Mouse (Mus musculus): Measurements from ENCODE around the gene Glt8d2. TPM values are rescaled to one million over a fixed set of nuclear protein-coding genes. Genes with fewer than 3 reads are reported as not detected.
A peak's percentile ranks its signal among the peaks of the same experiment; 100 is the strongest.

Gene Glt8d2
- total and polyA plus RNA-seq, 2 experiments from 2014 or later = 2.8 to 6.6 TPM

DNA sequence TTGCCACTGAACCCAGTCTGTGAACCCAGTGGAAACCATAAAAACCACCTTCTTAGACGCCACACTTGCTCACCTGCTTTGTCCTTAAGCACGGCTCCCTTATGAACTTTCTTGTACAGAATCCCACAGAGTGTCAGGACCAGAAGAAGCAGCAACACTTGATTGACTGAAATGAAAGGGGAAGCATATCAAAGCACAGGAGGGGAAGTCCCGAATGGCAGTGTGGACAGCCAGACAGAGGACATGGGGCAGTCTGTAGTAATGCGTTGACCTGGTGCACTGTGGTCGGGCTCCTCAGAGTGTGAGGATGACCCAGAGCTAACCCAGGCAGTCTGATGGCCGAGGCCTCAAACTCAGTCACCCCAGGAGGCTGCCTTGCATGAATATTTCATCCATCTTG is 20.2 kb downstream of the Glt8d2 start:
- no peak for DNase-seq (ENCODE audit: low spot score)
- WGBS = 67% methylated on average over 6 of the region's 6 CpGs
- Histone ChIP-seq H3K27ac (ENCODE audit: low read depth) (no peak overlapping the region), H3K9ac (replicated peaks; ENCODE audit: low read depth, low read length) (no peak overlapping the region), H3K36me3 (replicated peaks; ENCODE audit: control insufficient read depth, insufficient read depth, low read length) (no peaks in the 10 kb centered on the region), H3K4me2 (ENCODE audit: low read depth, low read length) (no peak overlapping the region), H3K4me3 (ENCODE audit: low read depth, low read length) (no peak overlapping the region), H3K4me1 (ENCODE audit: control insufficient read depth, insufficient read depth) (peaks cover 5% of the 10 kb centered on the region; the same call in 1 of the 2 replicates), H3K27me3 (ENCODE audit: control insufficient read depth, insufficient read depth, low read length) (no peaks in the 10 kb centered on the region), H3K9me3 (replicated peaks; ENCODE audit: control insufficient read depth, low read length) (no peaks in the 10 kb centered on the region)
- TF ChIP-seq CTCF (IDR thresholded peaks at IDR 0.05; ENCODE audit: low read depth) = no peak
- TF ChIP-seq EP300 (IDR thresholded peaks at IDR 0.05; ENCODE audit: low read depth) = no peak
- ATAC-seq (ENCODE audit: insufficient read depth, low read depth) = no peak

DNA sequence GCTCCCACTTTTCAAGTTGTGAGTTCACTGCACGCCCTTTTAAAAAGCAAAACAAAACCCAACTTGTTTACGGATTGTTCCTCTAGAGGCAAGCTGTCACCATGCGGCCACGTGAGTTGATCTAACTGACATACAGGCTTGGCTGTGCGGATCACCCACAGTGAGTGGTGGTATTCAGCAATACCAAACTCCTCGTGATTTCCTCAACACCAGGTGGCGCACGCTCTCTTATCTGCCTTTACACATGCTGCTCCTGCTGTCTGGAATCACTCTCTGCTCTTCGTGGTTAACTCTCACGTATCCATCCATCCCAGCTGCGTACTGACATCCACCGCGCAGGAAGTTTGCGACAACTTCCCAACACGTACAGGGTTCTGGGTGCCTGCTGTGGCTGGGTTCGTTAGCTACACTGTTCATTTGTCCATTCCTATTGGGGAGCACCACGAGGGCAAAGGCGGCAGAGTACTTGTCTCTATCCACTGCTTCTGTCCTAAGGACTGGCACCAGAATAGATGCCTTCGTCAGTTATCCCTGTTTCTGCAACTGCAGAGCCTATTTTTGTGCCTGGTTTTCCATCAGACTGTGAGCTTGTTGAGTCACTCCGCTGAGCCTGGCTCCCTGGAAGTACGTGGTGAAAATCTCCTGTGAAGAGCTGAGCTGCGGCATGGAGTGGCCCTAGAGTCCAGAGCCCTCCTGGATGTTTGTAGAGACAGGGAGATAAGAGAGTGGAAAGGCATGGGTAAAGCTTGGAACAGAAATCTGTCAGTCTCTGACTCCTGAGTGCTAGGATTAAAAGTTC is 23.8 kb downstream of the Glt8d2 start:
- peak overlapping the region; percentile 50 for H3K4me2 ChIP-seq (ENCODE audit: low read depth, low read length)
- no peak overlapping the region for H3K27ac ChIP-seq (ENCODE audit: low read depth)
- 8% methylated on average over 22 of the region's 22 CpGs for WGBS
- H3K9me3 ChIP-seq (replicated peaks; ENCODE audit: control insufficient read depth, low read length) = no peaks in the 10 kb centered on the region
- TF ChIP-seq EP300 (IDR thresholded peaks at IDR 0.05; ENCODE audit: low read depth) (no peak), CTCF (IDR thresholded peaks at IDR 0.05; ENCODE audit: low read depth) (peak; percentile 89)
- no peaks in the 10 kb centered on the region for H3K27me3 ChIP-seq (ENCODE audit: control insufficient read depth, insufficient read depth, low read length)
- no peak overlapping the region for H3K9ac ChIP-seq (replicated peaks; ENCODE audit: low read depth, low read length)
- H3K4me3 ChIP-seq (ENCODE audit: low read depth, low read length) = peak overlapping the region; percentile 24
- ATAC-seq (ENCODE audit: insufficient read depth, low read depth) (peak; percentile 92), DNase-seq (ENCODE audit: low spot score) (peak; percentile 91)
- peaks cover 5% of the 10 kb centered on the region; the same call in 1 of the 2 replicates for H3K4me1 ChIP-seq (ENCODE audit: control insufficient read depth, insufficient read depth)
- no peaks in the 10 kb centered on the region for H3K36me3 ChIP-seq (replicated peaks; ENCODE audit: control insufficient read depth, insufficient read depth, low read length)

DNA sequence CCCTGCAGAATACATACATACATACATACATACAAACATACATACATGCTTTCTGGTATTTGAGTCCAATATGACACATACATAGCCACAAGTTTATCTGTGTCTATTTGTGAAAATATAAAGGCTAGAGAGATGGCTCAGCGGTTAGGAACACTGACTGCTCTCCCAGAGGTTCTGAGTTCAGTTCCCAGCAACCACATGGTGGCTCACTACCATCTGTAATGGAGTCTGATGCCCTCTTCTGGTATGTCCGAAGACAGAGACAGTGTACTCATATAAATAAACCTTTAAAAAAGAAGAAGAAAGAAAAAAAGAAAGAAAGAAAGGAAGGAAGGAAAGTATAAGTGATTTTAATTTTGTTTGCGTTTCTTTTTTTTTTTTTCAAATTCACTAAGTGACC is 24.5 kb downstream of the Glt8d2 start:
- ATAC-seq (ENCODE audit: insufficient read depth, low read depth) (no peak), DNase-seq (ENCODE audit: low spot score) (no peak)
- Histone ChIP-seq H3K27ac (ENCODE audit: low read depth) (no peak overlapping the region), H3K4me1 (ENCODE audit: control insufficient read depth, insufficient read depth) (peaks cover 5% of the 10 kb centered on the region; the same call in 1 of the 2 replicates), H3K4me3 (ENCODE audit: low read depth, low read length) (no peak overlapping the region), H3K27me3 (ENCODE audit: control insufficient read depth, insufficient read depth, low read length) (no peaks in the 10 kb centered on the region), H3K4me2 (ENCODE audit: low read depth, low read length) (peak overlapping the region; percentile 50; the same call in 1 of the 2 replicates), H3K9ac (replicated peaks; ENCODE audit: low read depth, low read length) (no peak overlapping the region), H3K36me3 (replicated peaks; ENCODE audit: control insufficient read depth, insufficient read depth, low read length) (no peaks in the 10 kb centered on the region), H3K9me3 (replicated peaks; ENCODE audit: control insufficient read depth, low read length) (no peaks in the 10 kb centered on the region)
- 61% methylated on average over 3 of the region's 3 CpGs for WGBS
- TF ChIP-seq CTCF (IDR thresholded peaks at IDR 0.05; ENCODE audit: low read depth) (no peak), EP300 (IDR thresholded peaks at IDR 0.05; ENCODE audit: low read depth) (no peak)

DNA sequence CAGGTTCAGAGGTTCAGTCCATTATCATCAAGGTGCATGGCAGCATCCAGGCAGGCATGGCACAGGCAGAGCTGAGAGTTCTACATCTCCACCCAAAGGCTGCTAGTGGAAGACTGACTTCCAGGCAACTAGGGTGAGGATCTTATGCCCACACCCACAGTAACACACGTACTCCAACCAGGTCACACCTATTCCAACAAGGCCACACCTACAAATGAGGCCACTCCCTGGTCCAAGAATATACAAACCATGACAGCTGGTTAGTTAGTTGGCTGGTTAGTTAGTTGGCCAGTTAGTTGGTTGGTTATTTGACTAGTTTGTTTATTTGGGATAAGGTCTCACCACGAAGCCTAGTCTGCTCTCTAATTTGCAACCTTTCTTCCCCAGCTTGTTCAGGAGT is 27.2 kb downstream of the Glt8d2 start:
- H3K4me2 ChIP-seq (ENCODE audit: low read depth, low read length) = no peak overlapping the region
- no peak overlapping the region for H3K27ac ChIP-seq (ENCODE audit: low read depth)
- H3K4me1 ChIP-seq (ENCODE audit: control insufficient read depth, insufficient read depth) = peaks cover 5% of the 10 kb centered on the region; the same call in 1 of the 2 replicates
- TF ChIP-seq CTCF (IDR thresholded peaks at IDR 0.05; ENCODE audit: low read depth) (no peak), EP300 (IDR thresholded peaks at IDR 0.05; ENCODE audit: low read depth) (no peak)
- H3K36me3 ChIP-seq (replicated peaks; ENCODE audit: control insufficient read depth, insufficient read depth, low read length) = no peaks in the 10 kb centered on the region
- H3K27me3 ChIP-seq (ENCODE audit: control insufficient read depth, insufficient read depth, low read length) = no peaks in the 10 kb centered on the region
- H3K4me3 ChIP-seq (ENCODE audit: low read depth, low read length) = no peak overlapping the region
- ATAC-seq (ENCODE audit: insufficient read depth, low read depth) (no peak), DNase-seq (ENCODE audit: low spot score) (no peak)
- H3K9me3 ChIP-seq (replicated peaks; ENCODE audit: control insufficient read depth, low read length) = no peaks in the 10 kb centered on the region
- WGBS = 74% methylated on average over 2 of the region's 2 CpGs
- H3K9ac ChIP-seq (replicated peaks; ENCODE audit: low read depth, low read length) = no peak overlapping the region

DNA sequence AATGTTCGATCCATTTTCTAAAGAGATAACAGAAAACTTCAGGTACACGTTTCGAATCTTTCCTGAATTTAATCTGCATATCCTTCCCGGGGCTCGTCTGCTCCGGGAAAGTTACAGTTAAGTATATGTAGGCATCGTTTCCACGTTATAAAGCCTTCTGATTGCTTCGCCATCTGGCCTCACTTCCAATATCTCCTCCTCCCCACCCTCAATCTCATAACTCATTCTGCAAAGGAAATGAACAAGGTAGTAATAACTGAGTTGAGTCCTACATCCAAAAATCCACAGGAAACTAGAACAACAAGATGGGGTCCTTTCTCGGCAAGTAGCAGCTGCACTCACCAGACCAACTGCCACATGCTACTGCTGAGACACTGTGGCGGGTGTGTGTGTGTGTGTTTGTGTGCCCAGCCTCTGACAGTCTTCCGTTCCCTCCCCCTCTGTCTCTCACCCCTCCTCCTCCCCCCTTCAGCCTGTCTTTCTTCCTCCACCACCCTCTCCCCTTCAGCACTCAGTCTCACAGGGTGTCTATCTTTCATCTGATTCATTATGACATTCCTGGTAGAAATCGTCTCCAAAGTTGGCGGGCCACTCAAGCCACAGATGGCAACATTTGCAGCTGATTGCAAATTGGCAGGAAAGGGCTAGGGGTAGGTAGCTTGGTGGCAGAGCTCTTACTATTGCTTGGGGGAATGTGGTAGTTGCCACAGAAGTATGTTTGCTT is 28.0 kb downstream of the Glt8d2 start:
- H3K9me3 ChIP-seq (replicated peaks; ENCODE audit: control insufficient read depth, low read length) = no peaks in the 10 kb centered on the region
- H3K27me3 ChIP-seq (ENCODE audit: control insufficient read depth, insufficient read depth, low read length) = no peaks in the 10 kb centered on the region
- H3K4me2 ChIP-seq (ENCODE audit: low read depth, low read length) = no peak overlapping the region
- 67% methylated on average over 14 of the region's 14 CpGs for WGBS
- no peak for ATAC-seq (ENCODE audit: insufficient read depth, low read depth)
- no peak overlapping the region; the same call in 1 of the 2 replicates for H3K27ac ChIP-seq (ENCODE audit: low read depth)
- DNase-seq (ENCODE audit: low spot score) = no peak
- no peaks in the 10 kb centered on the region for H3K36me3 ChIP-seq (replicated peaks; ENCODE audit: control insufficient read depth, insufficient read depth, low read length)
- H3K4me3 ChIP-seq (ENCODE audit: low read depth, low read length) = no peak overlapping the region
- TF ChIP-seq EP300 (IDR thresholded peaks at IDR 0.05; ENCODE audit: low read depth) = no peak
- TF ChIP-seq CTCF (IDR thresholded peaks at IDR 0.05; ENCODE audit: low read depth) = no peak
- H3K4me1 ChIP-seq (ENCODE audit: control insufficient read depth, insufficient read depth) = peaks cover 5% of the 10 kb centered on the region; the same call in 1 of the 2 replicates
- H3K9ac ChIP-seq (replicated peaks; ENCODE audit: low read depth, low read length) = no peak overlapping the region

Data from heart, postnatal 0 days (tissue).